Mouse (Mus musculus): ENCODE results near the gene Cerkl.

The Cerkl gene

GRCm38 (mm10) chr2:79372486-79373200 lies 83.9 kb downstream of the Cerkl start:
- DNase-seq (ENCODE audit: low read depth, low spot score), result peak; percentile 63

GRCm38 (mm10) chr2:79372154-79372467 lies 84.5 kb downstream of the Cerkl start:
- DNase-seq (ENCODE audit: low read depth, low spot score), result no peak

- DNase-seq (ENCODE audit: low read depth, low spot score), result no peak
Measured at GRCm38 (mm10) chr2:79371326-79372153, 85.0 kb downstream of the Cerkl start.

GRCm38 (mm10) chr2:79370711-79371312 lies 85.8 kb downstream of the Cerkl start:
- DNase-seq (ENCODE audit: low read depth, low spot score), result no peak

GRCm38 (mm10) chr2:79369905-79370304 lies 86.7 kb downstream of the Cerkl start:
- DNase-seq (ENCODE audit: low read depth, low spot score), result no peak

- DNase-seq (ENCODE audit: low read depth, low spot score), result no peak
Measured at GRCm38 (mm10) chr2:79369061-79369524, 87.5 kb downstream of the Cerkl start.

- no peak for DNase-seq (ENCODE audit: low read depth, low spot score)
Measured at GRCm38 (mm10) chr2:79368661-79369060, 87.9 kb downstream of the Cerkl start.

- no peak for DNase-seq (ENCODE audit: low read depth, low spot score)
Measured at GRCm38 (mm10) chr2:79367451-79368450, 88.8 kb downstream of the Cerkl start.

GRCm38 (mm10) chr2:79363920-79364319 lies 92.7 kb downstream of the Cerkl start:
- DNase-seq (ENCODE audit: low read depth, low spot score), result no peak

- DNase-seq (ENCODE audit: low read depth, low spot score), result no peak
Measured at GRCm38 (mm10) chr2:79362029-79362428, 94.6 kb downstream of the Cerkl start.

GRCm38 (mm10) chr2:79357835-79358234 lies 98.8 kb downstream of the Cerkl start:
- DNase-seq (ENCODE audit: low read depth, low spot score), result no peak

GRCm38 (mm10) chr2:79354773-79355172 lies 101.8 kb downstream of the Cerkl start:
- no peak for DNase-seq (ENCODE audit: low read depth, low spot score)

- no peak for DNase-seq (ENCODE audit: low read depth, low spot score)
Measured at GRCm38 (mm10) chr2:79352100-79352802, 104.3 kb downstream of the Cerkl start.

- DNase-seq (ENCODE audit: low read depth, low spot score), result no peak
Measured at GRCm38 (mm10) chr2:79351179-79352099, 105.1 kb downstream of the Cerkl start.

GRCm38 (mm10) chr2:79343115-79343514 lies 113.5 kb downstream of the Cerkl start:
- DNase-seq (ENCODE audit: low read depth, low spot score), result no peak

GRCm38 (mm10) chr2:79339003-79339402 lies 117.6 kb downstream of the Cerkl start:
- DNase-seq (ENCODE audit: low read depth, low spot score), result no peak

GRCm38 (mm10) chr2:79336141-79336540 lies 120.4 kb downstream of the Cerkl start:
- no peak for DNase-seq (ENCODE audit: low read depth, low spot score)

- no peak for DNase-seq (ENCODE audit: low read depth, low spot score)
Measured at GRCm38 (mm10) chr2:79334661-79335060, 121.9 kb downstream of the Cerkl start.

GRCm38 (mm10) chr2:79328079-79328478 lies 128.5 kb downstream of the Cerkl start:
- DNase-seq (ENCODE audit: low read depth, low spot score), result no peak

All from retina, postnatal 7 days (tissue).